Mouse (Mus musculus): Measurements from ENCODE around the gene Rbmx. TPM values are rescaled to one million over a fixed set of nuclear protein-coding genes. Genes with fewer than 3 reads are reported as not detected.

Rbmx gene
- polyA plus RNA-seq, 1 experiment from 2014 or later = 255 TPM

- Histone ChIP-seq H3K36me3 (ENCODE audit: control insufficient read depth, insufficient read depth) (no peaks in the 10 kb centered on the region), H3K9ac (replicated peaks; ENCODE audit: low read depth, low read length) (no peak overlapping the region), H3K27ac (ENCODE audit: low read length) (no peak overlapping the region), H3K4me3 (replicated peaks; ENCODE audit: low read length) (no peak overlapping the region), H3K9me3 (ENCODE audit: control insufficient read depth, low read length) (no peaks in the 10 kb centered on the region), H3K4me2 (ENCODE audit: low read length) (no peak overlapping the region), H3K27me3 (replicated peaks; ENCODE audit: control insufficient read depth, insufficient read depth, low read length) (no peaks in the 10 kb centered on the region), H3K4me1 (replicated peaks; ENCODE audit: control insufficient read depth, insufficient read depth, low read length) (no peaks in the 10 kb centered on the region)
- 82% methylated on average over 9 of the region's 9 CpGs for WGBS
- no peak for ATAC-seq
Observed at GRCm38 (mm10) chrX:57336958-57337357, 55.9 kb downstream of the Rbmx start.

DNA sequence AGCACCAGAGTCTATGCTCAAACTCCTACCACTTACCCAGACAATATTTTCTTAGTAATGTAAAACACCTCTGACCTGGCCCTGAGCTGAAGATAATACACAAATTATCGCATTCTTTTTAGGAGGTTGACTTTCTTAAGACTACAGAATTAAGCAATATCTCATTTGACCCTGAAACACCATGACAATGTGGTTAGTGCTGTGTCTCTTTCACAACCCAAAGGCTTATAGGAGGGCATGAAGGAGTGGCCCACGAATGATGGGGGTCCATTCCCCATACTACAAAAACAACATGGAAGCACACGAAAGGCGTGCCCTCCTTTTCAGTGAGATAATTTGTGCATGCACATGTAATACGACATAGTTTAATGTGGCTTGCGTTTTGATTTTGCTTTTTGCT lies 57.5 kb downstream of the Rbmx start:
- Histone ChIP-seq H3K9me3 (ENCODE audit: control insufficient read depth, low read length) (no peaks in the 10 kb centered on the region), H3K9ac (replicated peaks; ENCODE audit: low read depth, low read length) (no peak overlapping the region), H3K4me3 (replicated peaks; ENCODE audit: low read length) (no peak overlapping the region), H3K36me3 (ENCODE audit: control insufficient read depth, insufficient read depth) (no peaks in the 10 kb centered on the region), H3K27me3 (replicated peaks; ENCODE audit: control insufficient read depth, insufficient read depth, low read length) (no peaks in the 10 kb centered on the region), H3K27ac (ENCODE audit: low read length) (no peak overlapping the region), H3K4me1 (replicated peaks; ENCODE audit: control insufficient read depth, insufficient read depth, low read length) (no peaks in the 10 kb centered on the region), H3K4me2 (ENCODE audit: low read length) (no peak overlapping the region)
- 91% methylated on average over 6 of the region's 6 CpGs for WGBS
- ATAC-seq = no peak

Other genes with a start within 250 kb of the Rbmx start
- not detected in 2 replicates for gene Cd40lg, start 180.9 kb downstream of the Rbmx start, polyA plus RNA-seq (2015; fragmentation: Nextera tagmentation; extraction: Ambion mirVana)
- 4.9 and 6.4 TPM in 2 replicates for gene Arhgef6, start 54.3 kb downstream of the Rbmx start, polyA plus RNA-seq (2015; fragmentation: Nextera tagmentation; extraction: Ambion mirVana)
- not detected in 2 replicates for gene Gm364, start 16.1 kb upstream of the Rbmx start, polyA plus RNA-seq (2015; fragmentation: Nextera tagmentation; extraction: Ambion mirVana)
- gene Gpr101, start 110.7 kb upstream of the Rbmx start, polyA plus RNA-seq (2015; fragmentation: Nextera tagmentation; extraction: Ambion mirVana) = 0.22 and 0.39 TPM in 2 replicates

Measured in forebrain, embryonic 16.5 days (tissue).